ENCODE assay signal across 8 mouse cellular contexts in the genomic region with DNA sequence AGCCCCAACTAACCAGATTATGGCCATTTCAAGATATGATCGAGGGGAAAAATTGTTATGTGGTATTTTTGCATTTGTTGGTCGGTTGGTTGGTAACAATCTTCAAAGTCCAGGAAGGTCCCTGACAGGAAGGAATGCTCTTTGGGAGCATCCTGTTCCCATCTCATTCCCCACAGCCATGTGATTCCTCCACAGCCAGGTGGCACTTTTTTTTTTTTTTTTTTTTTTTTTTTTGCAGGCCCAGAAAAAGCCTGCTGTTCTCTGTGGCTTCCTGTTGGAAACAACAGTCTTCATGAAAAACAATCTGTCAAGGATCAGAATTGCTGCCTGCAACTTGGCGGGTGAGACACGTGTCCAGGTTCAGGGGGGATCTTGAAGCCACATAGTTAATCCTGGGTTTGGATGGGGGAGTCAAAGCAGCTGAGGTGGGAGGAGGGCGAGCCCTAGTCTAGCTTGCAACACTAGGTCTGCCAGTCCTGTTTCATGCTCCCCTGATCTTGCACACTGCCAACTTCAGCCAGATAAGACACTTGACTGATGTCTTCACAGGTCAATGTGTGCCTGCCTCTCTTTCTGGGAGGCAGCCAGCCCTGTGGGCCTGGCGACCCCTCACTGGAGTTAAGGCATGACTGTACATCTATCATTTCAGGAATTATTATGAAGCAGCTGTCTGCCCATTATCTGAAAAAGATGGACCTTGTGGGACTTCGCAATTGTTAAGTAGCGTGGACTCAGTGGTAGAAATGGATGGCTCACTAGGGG. TPM values are rescaled to one million over a fixed set of nuclear protein-coding genes. Genes with fewer than 3 reads are reported as not detected.
DNase-seq lines count a peak whose midpoint lies in the region; ATAC-seq and TF ChIP-seq lines count a peak whose summit lies in the region.
"Had no signal": no experiment of that assay in that cellular context is flagged by ENCODE, and none has a peak within 500 bp of the region (broad histone marks: within the 10 kb centered on the region; RNA-seq: fewer than 3 reads in every experiment).

No protein-coding gene starts in this region.

- TF ChIP-seq CTCF in Patski (IDR thresholded peaks at IDR 0.05), result no peak

- H3K4me2 ChIP-seq in kidney, embryonic 15.5 days, result no peak overlapping the region
- no peak overlapping the region for H3K4me2 ChIP-seq in forebrain, embryonic 13.5 days

- ATAC-seq in kidney, embryonic 15.5 days (replicated peaks; ENCODE audit: low FRiP score), result peak; percentile 24
- ATAC-seq in Patski, result no peak
- 0 out of 2 replicates have a peak, but pooled peaks have one; percentile 0 for ATAC-seq in forebrain, embryonic 13.5 days
- ATAC-seq in inflammation-experienced regulatory T-cells, adult 6 months, result no peak

- peaks cover 45% of the 10 kb centered on the region for H3K36me3 ChIP-seq in kidney, embryonic 15.5 days
- peaks cover 50% of the 10 kb centered on the region for H3K36me3 ChIP-seq in forebrain, embryonic 13.5 days (ENCODE audit: poor library complexity, severe bottlenecking)

- 56% methylated on average over 8 of the region's 8 CpGs for WGBS in kidney, embryonic 15.5 days
- WGBS in forebrain, embryonic 13.5 days, result 81% methylated on average over 8 of the region's 8 CpGs

- no peak for DNase-seq in kidney, adult 9 months
- DNase-seq in Patski (ENCODE audit: low read depth, low spot score) (peak; percentile 73), liver (peak; percentile 57)
- DNase-seq in urinary bladder, postnatal 4 days (ENCODE audit: low spot score in 2 of 2), result peak; percentile 76 to 85

- POLR2A ChIA-PET in Patski (lab: Charles Lee), result no interaction called here

- H3K4me1 ChIP-seq in kidney, embryonic 15.5 days, result peaks cover 20% of the 10 kb centered on the region
- H3K4me1 ChIP-seq in forebrain, embryonic 13.5 days, result no peaks in the 10 kb centered on the region

- in situ Hi-C loops in Patski (cut with MboI; ENCODE audit: low pct_unique_long_range_greater_than_20kb), result no loop called here

- CTCF ChIA-PET in Patski (lab: Charles Lee), result no interaction called here

- peak overlapping the region; percentile 2 for H3K27ac ChIP-seq in kidney, embryonic 15.5 days
- H3K27ac ChIP-seq in forebrain, embryonic 13.5 days, result no peak overlapping the region
- H3K27ac ChIP-seq: liver, embryonic 14.5 days had no signal

- H3K27me3 ChIP-seq in kidney, embryonic 15.5 days, result no peaks in the 10 kb centered on the region
- H3K27me3 ChIP-seq in Patski, result no peaks in the 10 kb centered on the region
- H3K27me3 ChIP-seq in forebrain, embryonic 13.5 days, result no peaks in the 10 kb centered on the region

- H3K9me3 ChIP-seq in kidney, embryonic 15.5 days (replicated peaks), result peaks cover 18% of the 10 kb centered on the region; the same call in 1 of the 2 replicates
- H3K9me3 ChIP-seq in forebrain, embryonic 13.5 days (replicated peaks), result peaks cover 49% of the 10 kb centered on the region

- no peak overlapping the region for H3K9ac ChIP-seq in kidney, embryonic 15.5 days
- no peak overlapping the region for H3K9ac ChIP-seq in forebrain, embryonic 13.5 days
- H3K9ac ChIP-seq: liver, embryonic 14.5 days had no signal

- H3K4me3 ChIP-seq in kidney, embryonic 15.5 days (replicated peaks), result no peak overlapping the region
- H3K4me3 ChIP-seq in forebrain, embryonic 13.5 days, result no peak overlapping the region

RNA-seq across cellular contexts. Expression of gene Hjurp, which starts 18.4 kb away (rescaled TPM):
- polyA plus RNA-seq in kidney, embryonic 15.5 days (2015; fragmentation: Nextera tagmentation; extraction: Ambion mirVana), result 162 and 175 TPM in 2 replicates
- 56.0 TPM for polyA plus RNA-seq in Patski (2021)
- polyA plus RNA-seq in forebrain, embryonic 13.5 days (2015; fragmentation: Nextera tagmentation; extraction: Ambion mirVana), result 145 and 146 TPM in 2 replicates
- 10 to 100 TPM; 37.3 to 97.3 (median 69.6) TPM for polyA plus RNA-seq in inflammation-experienced regulatory T-cells, adult 6 months (2017; shearing (Covaris generic))

RNA-seq across cellular contexts. Expression of gene Trpm8, which starts 18.4 kb away (rescaled TPM):
- not detected in 2 replicates for polyA plus RNA-seq in kidney, embryonic 15.5 days (2015; fragmentation: Nextera tagmentation; extraction: Ambion mirVana)
- polyA plus RNA-seq in Patski (2021), result 0.01 TPM
- polyA plus RNA-seq in forebrain, embryonic 13.5 days (2015; fragmentation: Nextera tagmentation; extraction: Ambion mirVana), result 0.06 TPM in 1 of 2 replicates, not detected in the other
- not detected for polyA plus RNA-seq in inflammation-experienced regulatory T-cells, adult 6 months (2017; shearing (Covaris generic))
- polyA plus RNA-seq: liver, embryonic 14.5 days had no signal

RNA-seq across cellular contexts. Expression of gene Mroh2a, which starts 32.3 kb away (rescaled TPM):
- polyA plus RNA-seq in kidney, embryonic 15.5 days (2015; fragmentation: Nextera tagmentation; extraction: Ambion mirVana), result 1.3 and 1.8 TPM in 2 replicates
- 2.3 TPM for polyA plus RNA-seq in Patski (2021)
- 1.7 TPM in 2 replicates for polyA plus RNA-seq in forebrain, embryonic 13.5 days (2015; fragmentation: Nextera tagmentation; extraction: Ambion mirVana)
- polyA plus RNA-seq in inflammation-experienced regulatory T-cells, adult 6 months (2017; shearing (Covaris generic)), result 1 to 10 TPM; 1.9 to 4.4 (median 2.1) TPM

RNA-seq across cellular contexts. Expression of gene Ugt1a1, which starts 47.3 kb away (rescaled TPM):
- polyA plus RNA-seq in kidney, embryonic 15.5 days (2015; fragmentation: Nextera tagmentation; extraction: Ambion mirVana), result 1.2 and 1.8 TPM in 2 replicates
- polyA plus RNA-seq in Patski (2021), result 0.98 TPM
- polyA plus RNA-seq in forebrain, embryonic 13.5 days (2015; fragmentation: Nextera tagmentation; extraction: Ambion mirVana), result not detected in 2 replicates
- polyA plus RNA-seq in inflammation-experienced regulatory T-cells, adult 6 months (2017; shearing (Covaris generic)), result not detected

RNA-seq across cellular contexts. Expression of gene Dnajb3, which starts 53.5 kb away (rescaled TPM):
- 10.7 TPM in 2 replicates for polyA plus RNA-seq in kidney, embryonic 15.5 days (2015; fragmentation: Nextera tagmentation; extraction: Ambion mirVana)
- polyA plus RNA-seq in Patski (2021), result not detected
- polyA plus RNA-seq in forebrain, embryonic 13.5 days (2015; fragmentation: Nextera tagmentation; extraction: Ambion mirVana), result 11.1 and 12.5 TPM in 2 replicates
- under 1 TPM in 2 of 3 experiments, not detected in 1; 0.47 to 0.99 TPM for polyA plus RNA-seq in inflammation-experienced regulatory T-cells, adult 6 months (2017; shearing (Covaris generic))

Comparison
In these comparisons a context has a peak if more than half of its experiments do, and no peak if none do; other contexts are left out.
1. ATAC-seq: peak in kidney, embryonic 15.5 days (single experiment) and forebrain, embryonic 13.5 days (single experiment); none in Patski (single experiment) and inflammation-experienced regulatory T-cells, adult 6 months (single experiment).